Mouse (Mus musculus): ENCODE data around the gene Art2b. TPM values are rescaled to one million over a fixed set of nuclear protein-coding genes. Genes with fewer than 3 reads are reported as not detected.
"Not testable (repeated sequence)": the region's sequence is repeated elsewhere in the genome, so short reads cannot be mapped to it uniquely, and the experiment has no call there.

The Art2b gene
- total RNA-seq, 4 experiments from 2014 or later = not detected

DNA sequence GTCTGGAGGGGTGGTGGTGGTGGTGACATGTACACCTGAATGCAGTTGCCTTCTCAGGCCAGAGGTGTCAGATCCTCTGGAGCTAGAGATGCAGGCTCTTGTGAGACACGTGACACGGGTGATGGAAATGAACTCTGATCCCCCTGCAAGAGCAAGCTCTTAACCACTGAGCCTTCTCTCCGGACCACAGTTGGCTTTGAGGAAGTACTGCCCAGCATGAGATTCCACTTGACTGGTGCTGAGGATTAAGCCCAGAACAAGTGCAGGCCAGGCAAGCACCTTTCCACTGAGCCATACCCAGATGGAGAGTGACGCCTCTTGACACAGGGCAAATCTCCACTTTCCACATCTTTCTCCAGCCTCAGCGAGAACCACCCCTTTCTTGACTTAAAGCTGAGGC, 26.0 kb downstream of the Art2b start:
- DNase-seq (ENCODE audit: low spot score) = not testable (repeated sequence)

GRCm38 (mm10) chr7:101557391-101557790, 28.0 kb downstream of the Art2b start:
- no peak for DNase-seq (ENCODE audit: low spot score)

DNA sequence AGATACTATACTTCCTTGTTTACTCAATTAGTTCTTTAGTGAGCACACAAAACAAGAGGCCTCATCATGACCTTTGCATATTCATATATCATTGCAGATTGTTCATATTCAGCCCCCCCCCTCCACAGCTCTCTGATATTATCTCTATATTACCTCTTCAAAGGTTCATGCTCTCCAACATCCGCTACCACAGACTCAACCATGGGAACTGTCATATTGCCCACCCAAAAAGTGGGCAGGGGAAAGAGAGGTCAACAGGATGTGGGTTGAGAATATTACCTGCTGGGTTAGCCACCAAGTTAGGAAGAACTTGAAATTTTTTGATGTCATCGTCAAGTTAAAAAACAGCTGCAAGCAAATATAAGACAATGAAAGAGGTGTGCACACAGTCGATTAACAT, 29.9 kb downstream of the Art2b start:
- DNase-seq (ENCODE audit: low spot score) = not testable (repeated sequence)

GRCm38 (mm10) chr7:101551530-101551929, 33.9 kb downstream of the Art2b start:
- DNase-seq (ENCODE audit: low spot score) = no peak

GRCm38 (mm10) chr7:101550686-101551485, 34.5 kb downstream of the Art2b start:
- DNase-seq (ENCODE audit: low spot score) = no peak

GRCm38 (mm10) chr7:101549266-101549665, 36.1 kb downstream of the Art2b start:
- no peak for DNase-seq (ENCODE audit: low spot score)

GRCm38 (mm10) chr7:101547651-101548050, 37.7 kb downstream of the Art2b start:
- no peak for DNase-seq (ENCODE audit: low spot score)

DNA sequence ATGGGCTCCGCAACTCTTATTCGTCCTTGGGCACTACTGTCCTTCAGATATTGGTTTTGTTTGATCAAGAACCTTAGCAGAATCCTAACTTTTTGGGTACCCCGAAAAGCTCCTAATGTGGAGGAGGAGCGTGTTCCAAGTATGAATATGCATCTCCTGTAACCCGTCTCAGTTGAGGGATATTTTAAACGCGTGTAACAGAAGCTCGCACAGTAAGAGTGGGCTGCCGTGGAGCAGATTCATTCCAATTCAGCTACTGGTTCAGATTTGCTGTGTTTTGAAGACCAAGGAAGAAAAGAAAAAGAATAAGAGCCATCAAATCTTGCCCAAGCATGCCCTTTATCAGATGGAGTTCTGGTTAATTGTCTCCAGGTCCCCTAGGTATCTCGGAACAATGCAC, 43.7 kb downstream of the Art2b start:
- no peak for DNase-seq (ENCODE audit: low spot score)

DNA sequence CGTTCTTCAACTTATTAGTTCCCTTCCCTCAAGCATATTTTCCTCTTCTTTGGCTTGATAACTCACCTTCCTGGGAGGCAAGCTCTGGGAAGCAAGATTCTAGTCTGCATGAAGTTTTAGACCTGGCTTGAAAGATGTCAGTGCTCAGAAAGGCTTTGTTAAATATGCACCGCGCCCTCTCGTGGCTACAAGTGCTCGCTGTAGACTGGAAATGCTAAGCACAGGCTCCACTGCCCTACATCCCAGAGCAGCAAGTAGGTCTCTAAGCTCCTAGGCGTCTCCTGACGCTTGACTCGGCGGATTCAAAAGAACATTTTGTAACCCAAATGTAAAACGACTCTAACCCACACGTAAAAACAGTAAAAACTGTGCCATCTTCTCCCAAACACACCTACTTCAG, 44.3 kb downstream of the Art2b start:
- peak; percentile 44 for DNase-seq (ENCODE audit: low spot score)

GRCm38 (mm10) chr7:101540684-101541083, 44.7 kb downstream of the Art2b start:
- DNase-seq (ENCODE audit: low spot score) = no peak

- no peak for DNase-seq (ENCODE audit: low spot score)
Observed at GRCm38 (mm10) chr7:101539774-101540173, 45.6 kb downstream of the Art2b start.

GRCm38 (mm10) chr7:101538141-101538933, 47.1 kb downstream of the Art2b start:
- peak; percentile 45 for DNase-seq (ENCODE audit: low spot score)

DNA sequence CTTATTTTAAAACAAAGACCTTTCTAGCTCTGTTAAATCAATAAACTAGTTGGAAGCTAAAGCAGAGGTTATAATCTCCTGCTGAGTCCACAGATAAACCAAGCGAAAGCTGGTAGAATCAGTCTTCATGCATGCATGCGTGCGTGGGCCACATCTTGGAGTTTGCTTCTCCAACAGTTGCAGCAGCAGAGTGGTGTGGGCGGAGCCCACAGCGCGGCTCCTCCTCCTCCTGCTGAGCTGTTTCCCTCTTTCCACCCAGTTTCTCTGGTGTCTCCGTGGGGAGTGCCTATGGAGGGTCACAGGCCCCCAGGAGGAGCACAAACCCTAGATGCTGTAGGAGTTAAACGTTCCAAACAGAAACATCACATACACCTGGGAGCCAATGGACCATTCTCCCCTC, 47.9 kb downstream of the Art2b start:
- DNase-seq (ENCODE audit: low spot score) = no peak

GRCm38 (mm10) chr7:101535517-101535916, 49.9 kb downstream of the Art2b start:
- DNase-seq (ENCODE audit: low spot score) = no peak

GRCm38 (mm10) chr7:101535102-101535501, 50.3 kb downstream of the Art2b start:
- DNase-seq (ENCODE audit: low spot score) = no peak

GRCm38 (mm10) chr7:101534428-101534827, 51.0 kb downstream of the Art2b start:
- DNase-seq (ENCODE audit: low spot score) = no peak

Other genes starting within 250 kb of the Art2b start
- 10 to 100 TPM; 27.2 to 40.0 (median 28.4) TPM for gene Arap1, start 237.5 kb downstream of the Art2b start, total RNA-seq (2022)
- gene Gm45837, start 174.7 kb downstream of the Art2b start, total RNA-seq (2022) = 1 to 10 TPM in 2 of 4 experiments, not detected in 2; 3.7 to 4.3 TPM
- 10 to 100 TPM; 46.1 to 58.6 (median 52.8) TPM for gene Pde2a, start 163.9 kb downstream of the Art2b start, total RNA-seq (2022)
- 10 to 100 TPM; 73.5 to 96.2 (median 93.6) TPM for gene Clpb, start 78.0 kb upstream of the Art2b start, total RNA-seq (2022)
- gene Phox2a, start 232.7 kb upstream of the Art2b start, total RNA-seq (2022) = under 1 TPM in 2 of 4 experiments, not detected in 2; 0.22 to 0.37 TPM